Mouse (Mus musculus) erythroid progenitor cell, adult 5-6 weeks (primary cell): Measurements from ENCODE around the gene Ttll4. TPM values are rescaled to one million over a fixed set of nuclear protein-coding genes. Genes with fewer than 3 reads are reported as not detected.

ENCODE experiments used
- ATAC-seq: replicated peaks from 2 replicates; pipeline ENCODE4 v1.8.0; 2016; ENCODE audit warnings: moderate number of reproducible peaks, mild to moderate bottlenecking, moderate TSS enrichment, inconsistent platforms; ENCODE audit not compliant: poor library complexity, low FRiP score, severe bottlenecking
- total RNA-seq, 2 experiments: library from RNA; stranded (forward) in 1 of 2; stranded (reverse) in 1 of 2; fragments of 150-400 nt in 1 of 2; fragments of 186-747, 209-891 nt in 1 of 2; gene quantifications; 2 replicates each; pipeline versions ENCODE4 v1.2.3 to v1.2.4; 2015 to 2017; ENCODE audit warnings: low replicate concordance in 2 of 2

Ttll4 gene
- total RNA-seq, 2 experiments from 2014 or later = 2.9 to 6.3 TPM

- no peak for ATAC-seq
Observed at GRCm38 (mm10) chr1:74748643-74749271, 87.2 kb downstream of the Ttll4 start, which contains the start of gene Prkag3. Prkag3 (minus strand) TSS chr1:74749221.

DNA sequence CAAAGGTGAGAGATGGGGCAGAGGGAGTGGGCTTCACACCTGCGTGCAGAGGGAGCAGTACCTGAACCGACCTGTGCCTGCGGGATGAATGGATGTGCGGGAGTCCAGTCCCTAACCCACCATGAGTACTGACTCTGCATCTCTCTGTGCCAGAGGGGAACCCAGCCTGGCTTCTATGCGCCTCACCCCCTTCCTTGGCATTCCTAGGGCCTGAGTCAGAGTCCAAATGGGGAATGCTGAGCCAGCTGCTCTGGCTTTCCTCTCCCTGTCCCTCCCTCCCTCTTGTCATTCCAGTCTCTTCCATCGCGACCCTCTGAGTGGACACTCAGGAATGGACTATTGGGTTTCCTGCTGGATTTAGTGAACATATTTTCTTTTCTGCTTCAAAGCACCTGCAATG is 87.8 kb downstream of the Ttll4 start:
- ATAC-seq = no peak

- ATAC-seq = no peak
Observed at GRCm38 (mm10) chr1:74750683-74751082, 89.1 kb downstream of the Ttll4 start.

- ATAC-seq = no peak
Observed at GRCm38 (mm10) chr1:74752150-74752549, 90.6 kb downstream of the Ttll4 start.

GRCm38 (mm10) chr1:74752833-74753232 is 91.3 kb downstream of the Ttll4 start:
- ATAC-seq = no peak

Other genes with a start within 250 kb of the Ttll4 start
- gene Cnot9, start 155.7 kb upstream of the Ttll4 start, total RNA-seq (2015; ENCODE audit: low replicate concordance) = 28.5 and 39.6 TPM in 2 replicates
- 19.6 and 43.3 TPM in 2 replicates for gene Cnot9, start 155.7 kb upstream of the Ttll4 start, total RNA-seq (2017; ENCODE audit: low replicate concordance)
- not detected in 2 replicates for gene Plcd4, start 118.9 kb upstream of the Ttll4 start, total RNA-seq (2015; ENCODE audit: low replicate concordance)
- gene Plcd4, start 118.9 kb upstream of the Ttll4 start, total RNA-seq (2017; ENCODE audit: low replicate concordance) = 0.39 TPM in 1 of 2 replicates, not detected in the other
- gene Usp37, start 117.5 kb upstream of the Ttll4 start, total RNA-seq (2015; ENCODE audit: low replicate concordance) = 15.5 and 30.2 TPM in 2 replicates
- gene Usp37, start 117.5 kb upstream of the Ttll4 start, total RNA-seq (2017; ENCODE audit: low replicate concordance) = 29.0 and 33.9 TPM in 2 replicates
- 19.3 and 20.5 TPM in 2 replicates for gene Zfp142, start 73.5 kb upstream of the Ttll4 start, total RNA-seq (2015; ENCODE audit: low replicate concordance)
- gene Zfp142, start 73.5 kb upstream of the Ttll4 start, total RNA-seq (2017; ENCODE audit: low replicate concordance) = 15.4 and 19.9 TPM in 2 replicates
- gene Bcs1l, start 73.5 kb upstream of the Ttll4 start, total RNA-seq (2015; ENCODE audit: low replicate concordance) = 2.9 and 7.2 TPM in 2 replicates
- gene Bcs1l, start 73.5 kb upstream of the Ttll4 start, total RNA-seq (2017; ENCODE audit: low replicate concordance) = 9.0 and 18.5 TPM in 2 replicates
- gene Rnf25, start 60.3 kb upstream of the Ttll4 start, total RNA-seq (2015; ENCODE audit: low replicate concordance) = 9.0 and 32.7 TPM in 2 replicates
- gene Rnf25, start 60.3 kb upstream of the Ttll4 start, total RNA-seq (2017; ENCODE audit: low replicate concordance) = 8.5 and 17.9 TPM in 2 replicates
- gene Stk36, start 60.3 kb upstream of the Ttll4 start, total RNA-seq (2015; ENCODE audit: low replicate concordance) = not detected in 2 replicates
- gene Stk36, start 60.3 kb upstream of the Ttll4 start, total RNA-seq (2017; ENCODE audit: low replicate concordance) = not detected in 2 replicates
- 5.4 and 15.5 TPM in 2 replicates for gene Cyp27a1, start 51.8 kb downstream of the Ttll4 start, total RNA-seq (2015; ENCODE audit: low replicate concordance)
- gene Cyp27a1, start 51.8 kb downstream of the Ttll4 start, total RNA-seq (2017; ENCODE audit: low replicate concordance) = 0.98 and 3.6 TPM in 2 replicates
- gene Prkag3, start 87.5 kb downstream of the Ttll4 start, total RNA-seq (2015; ENCODE audit: low replicate concordance) = not detected in 2 replicates
- gene Prkag3, start 87.5 kb downstream of the Ttll4 start, total RNA-seq (2017; ENCODE audit: low replicate concordance) = not detected in 2 replicates
- gene Wnt6, start 110.1 kb downstream of the Ttll4 start, total RNA-seq (2015; ENCODE audit: low replicate concordance) = not detected in 2 replicates
- not detected in 2 replicates for gene Wnt6, start 110.1 kb downstream of the Ttll4 start, total RNA-seq (2017; ENCODE audit: low replicate concordance)
- gene Wnt10a, start 129.8 kb downstream of the Ttll4 start, total RNA-seq (2015; ENCODE audit: low replicate concordance) = not detected in 2 replicates
- not detected in 2 replicates for gene Wnt10a, start 129.8 kb downstream of the Ttll4 start, total RNA-seq (2017; ENCODE audit: low replicate concordance)
- gene Cdk5r2, start 193.2 kb downstream of the Ttll4 start, total RNA-seq (2015; ENCODE audit: low replicate concordance) = not detected in 2 replicates
- not detected in 2 replicates for gene Cdk5r2, start 193.2 kb downstream of the Ttll4 start, total RNA-seq (2017; ENCODE audit: low replicate concordance)
- not detected in 2 replicates for gene Fev, start 223.7 kb downstream of the Ttll4 start, total RNA-seq (2015; ENCODE audit: low replicate concordance)
- not detected in 2 replicates for gene Fev, start 223.7 kb downstream of the Ttll4 start, total RNA-seq (2017; ENCODE audit: low replicate concordance)
- not detected in 2 replicates for gene Cryba2, start 231.4 kb downstream of the Ttll4 start, total RNA-seq (2015; ENCODE audit: low replicate concordance)
- not detected in 2 replicates for gene Cryba2, start 231.4 kb downstream of the Ttll4 start, total RNA-seq (2017; ENCODE audit: low replicate concordance)